Mouse (Mus musculus): ENCODE measurements around the gene Syt12. TPM values are rescaled to one million over a fixed set of nuclear protein-coding genes. Genes with fewer than 3 reads are reported as not detected.

Syt12 gene
- polyA plus RNA-seq, 1 experiment from 2014 or later = 0.34 TPM

GRCm38 (mm10) chr19:4404840-4405239 is 72.4 kb downstream of the Syt12 start:
- Histone ChIP-seq H3K4me2 (ENCODE audit: low read depth, low read length) (no peak overlapping the region), H3K4me3 (ENCODE audit: low read length) (no peak overlapping the region), H3K27ac (ENCODE audit: low read length) (no peak overlapping the region), H3K27me3 (replicated peaks; ENCODE audit: control insufficient read depth, insufficient read depth, low read length) (no peaks in the 10 kb centered on the region), H3K9me3 (ENCODE audit: control insufficient read depth, low read length) (no peaks in the 10 kb centered on the region), H3K9ac (ENCODE audit: low read depth, low read length) (no peak overlapping the region), H3K36me3 (ENCODE audit: control insufficient read depth, insufficient read depth, low read length) (no peaks in the 10 kb centered on the region), H3K4me1 (ENCODE audit: control insufficient read depth, insufficient read depth, low read length) (no peaks in the 10 kb centered on the region)
- WGBS = 98% methylated on average over 2 of the region's 2 CpGs
- no peak for ATAC-seq

GRCm38 (mm10) chr19:4398959-4399358 is 78.3 kb downstream of the Syt12 start:
- 69% methylated on average over 4 of the region's 4 CpGs for WGBS
- Histone ChIP-seq H3K27ac (ENCODE audit: low read length) (peak overlapping the region; percentile 1; the same call in 1 of the 2 replicates), H3K9ac (ENCODE audit: low read depth, low read length) (no peak overlapping the region), H3K4me1 (ENCODE audit: control insufficient read depth, insufficient read depth, low read length) (peaks cover 6% of the 10 kb centered on the region; the same call in 1 of the 2 replicates), H3K4me3 (ENCODE audit: low read length) (no peak overlapping the region), H3K27me3 (replicated peaks; ENCODE audit: control insufficient read depth, insufficient read depth, low read length) (no peaks in the 10 kb centered on the region), H3K36me3 (ENCODE audit: control insufficient read depth, insufficient read depth, low read length) (no peaks in the 10 kb centered on the region), H3K4me2 (ENCODE audit: low read depth, low read length) (no peak overlapping the region), H3K9me3 (ENCODE audit: control insufficient read depth, low read length) (no peaks in the 10 kb centered on the region)
- no peak for ATAC-seq

- Histone ChIP-seq H3K9ac (ENCODE audit: low read depth, low read length) (peak overlapping the region; percentile 79), H3K27me3 (replicated peaks; ENCODE audit: control insufficient read depth, insufficient read depth, low read length) (no peaks in the 10 kb centered on the region)
- WGBS = 43% methylated on average over 8 of the region's 8 CpGs
These were observed 78.7 kb downstream of the Syt12 start for GRCm38 (mm10) chr19:4398630-4398948.

GRCm38 (mm10) chr19:4397798-4398629 is 79.2 kb downstream of the Syt12 start, which contains the start of gene Kdm2a:
Gene Kdm2a, minus strand, starts transcription at chr19:4398285.
- 3% methylated on average over 81 of the region's 82 CpGs for WGBS
- Histone ChIP-seq H3K27me3 (replicated peaks; ENCODE audit: control insufficient read depth, insufficient read depth, low read length) (no peaks in the 10 kb centered on the region), H3K36me3 (ENCODE audit: control insufficient read depth, insufficient read depth, low read length) (no peaks in the 10 kb centered on the region), H3K9ac (ENCODE audit: low read depth, low read length) (peak within 1 kb of the TSS; percentile 79), H3K27ac (ENCODE audit: low read length) (peak within 1 kb of the TSS; percentile 78), H3K4me1 (ENCODE audit: control insufficient read depth, insufficient read depth, low read length) (peaks cover 7% of the 10 kb centered on the region; the same call in 1 of the 2 replicates), H3K9me3 (ENCODE audit: control insufficient read depth, low read length) (no peaks in the 10 kb centered on the region), H3K4me3 (ENCODE audit: low read length) (peak within 1 kb of the TSS; percentile 99), H3K4me2 (ENCODE audit: low read depth, low read length) (peak within 1 kb of the TSS; percentile 83)
- peak; percentile 60; the same call in 1 of the 2 replicates for ATAC-seq

More at GRCm38 (mm10) chr19:4398630-4398948, 78.7 kb downstream of the Syt12 start:
- Histone ChIP-seq H3K4me2 (ENCODE audit: low read depth, low read length) (peak overlapping the region; percentile 83), H3K4me1 (ENCODE audit: control insufficient read depth, insufficient read depth, low read length) (peaks cover 6% of the 10 kb centered on the region; the same call in 1 of the 2 replicates), H3K27ac (ENCODE audit: low read length) (peak overlapping the region; percentile 78), H3K36me3 (ENCODE audit: control insufficient read depth, insufficient read depth, low read length) (no peaks in the 10 kb centered on the region), H3K4me3 (ENCODE audit: low read length) (peak overlapping the region; percentile 99), H3K9me3 (ENCODE audit: control insufficient read depth, low read length) (no peaks in the 10 kb centered on the region)
- no peak for ATAC-seq

- Histone ChIP-seq H3K9ac (ENCODE audit: low read depth, low read length) (peak overlapping the region; percentile 100), H3K27me3 (replicated peaks; ENCODE audit: control insufficient read depth, insufficient read depth, low read length) (no peaks in the 10 kb centered on the region), H3K27ac (ENCODE audit: low read length) (peak overlapping the region; percentile 96), H3K4me1 (ENCODE audit: control insufficient read depth, insufficient read depth, low read length) (peaks cover 11% of the 10 kb centered on the region; the same call in 1 of the 2 replicates), H3K4me2 (ENCODE audit: low read depth, low read length) (peak overlapping the region; percentile 83), H3K4me3 (ENCODE audit: low read length) (peak overlapping the region; percentile 99), H3K36me3 (ENCODE audit: control insufficient read depth, insufficient read depth, low read length) (no peaks in the 10 kb centered on the region), H3K9me3 (ENCODE audit: control insufficient read depth, low read length) (no peaks in the 10 kb centered on the region)
- WGBS = under 1% methylated on average over 80 of the region's 90 CpGs
- peak; percentile 94 for ATAC-seq
These were observed 80.0 kb downstream of the Syt12 start for GRCm38 (mm10) chr19:4396998-4397797.

GRCm38 (mm10) chr19:4396081-4396997 is 80.9 kb downstream of the Syt12 start:
- under 1% methylated on average over 76 of the region's 80 CpGs for WGBS
- peak; percentile 41 for ATAC-seq

More at GRCm38 (mm10) chr19:4396081-4396997, 80.9 kb downstream of the Syt12 start:
- Histone ChIP-seq H3K9ac (ENCODE audit: low read depth, low read length) (peak overlapping the region; percentile 100), H3K9me3 (ENCODE audit: control insufficient read depth, low read length) (no peaks in the 10 kb centered on the region), H3K4me3 (ENCODE audit: low read length) (peak overlapping the region; percentile 99), H3K36me3 (ENCODE audit: control insufficient read depth, insufficient read depth, low read length) (no peaks in the 10 kb centered on the region), H3K27ac (ENCODE audit: low read length) (peak overlapping the region; percentile 96), H3K27me3 (replicated peaks; ENCODE audit: control insufficient read depth, insufficient read depth, low read length) (no peaks in the 10 kb centered on the region), H3K4me1 (ENCODE audit: control insufficient read depth, insufficient read depth, low read length) (peaks cover 11% of the 10 kb centered on the region; the same call in 1 of the 2 replicates), H3K4me2 (ENCODE audit: low read depth, low read length) (peak overlapping the region; percentile 68)

Other genes with a start within 250 kb of the Syt12 start
- gene Pold4, start 245.5 kb downstream of the Syt12 start, polyA plus RNA-seq (2015; fragmentation: Nextera tagmentation; extraction: Ambion mirVana) = 46.7 and 52.9 TPM in 2 replicates
- gene Ssh3, start 208.3 kb downstream of the Syt12 start, polyA plus RNA-seq (2015; fragmentation: Nextera tagmentation; extraction: Ambion mirVana) = 31.8 and 33.6 TPM in 2 replicates
- 4.1 and 4.6 TPM in 2 replicates for gene Ankrd13d, start 194.3 kb downstream of the Syt12 start, polyA plus RNA-seq (2015; fragmentation: Nextera tagmentation; extraction: Ambion mirVana)
- 15.3 and 15.4 TPM in 2 replicates for gene Grk2, start 171.2 kb downstream of the Syt12 start, polyA plus RNA-seq (2015; fragmentation: Nextera tagmentation; extraction: Ambion mirVana)
- gene Kdm2a, start 79.2 kb downstream of the Syt12 start, polyA plus RNA-seq (2015; fragmentation: Nextera tagmentation; extraction: Ambion mirVana) = 31.4 and 34.8 TPM in 2 replicates
- 24.1 and 28.2 TPM in 2 replicates for gene Rhod, start 38.0 kb downstream of the Syt12 start, polyA plus RNA-seq (2015; fragmentation: Nextera tagmentation; extraction: Ambion mirVana)
- 21.6 and 35.7 TPM in 2 replicates for gene 2010003K11Rik, start 21.1 kb upstream of the Syt12 start, polyA plus RNA-seq (2015; fragmentation: Nextera tagmentation; extraction: Ambion mirVana)
- gene Pcx, start 33.0 kb upstream of the Syt12 start, polyA plus RNA-seq (2015; fragmentation: Nextera tagmentation; extraction: Ambion mirVana) = 16.6 and 17.7 TPM in 2 replicates
- gene Lrfn4, start 138.2 kb upstream of the Syt12 start, polyA plus RNA-seq (2015; fragmentation: Nextera tagmentation; extraction: Ambion mirVana) = 2.7 and 4.0 TPM in 2 replicates
- 66.0 and 69.2 TPM in 2 replicates for gene Rce1, start 148.2 kb upstream of the Syt12 start, polyA plus RNA-seq (2015; fragmentation: Nextera tagmentation; extraction: Ambion mirVana)
- 1.1 and 2.1 TPM in 2 replicates for gene Gm960, start 221.2 kb upstream of the Syt12 start, polyA plus RNA-seq (2015; fragmentation: Nextera tagmentation; extraction: Ambion mirVana)
- 0.77 and 0.88 TPM in 2 replicates for gene Sptbn2, start 233.7 kb upstream of the Syt12 start, polyA plus RNA-seq (2015; fragmentation: Nextera tagmentation; extraction: Ambion mirVana)

Measured in intestine, embryonic 16.5 days (tissue).